Mouse (Mus musculus) left cerebral cortex, postnatal 4 days (tissue): ENCODE results near the gene Npw. TPM values are rescaled to one million over a fixed set of nuclear protein-coding genes. Genes with fewer than 3 reads are reported as not detected.

ENCODE experiments used
- DNase-seq: peaks from one replicate; pipeline ENCODE4 v3.0.0-alpha.2; 2022
- intact Hi-C: fragments of 180-260 bp; cut with DNase I; formaldehyde crosslinking; loops from one replicate; pipeline ENCODE4 v1.15.1; 2025
- total RNA-seq, 2 experiments: library from RNA; stranded (reverse); gene quantifications; 2 replicates each; pipeline ENCODE4 v1.2.3; 2021

Gene Npw
- total RNA-seq, 2 experiments from 2014 or later = 0.66 TPM; not detected in 1

DNA sequence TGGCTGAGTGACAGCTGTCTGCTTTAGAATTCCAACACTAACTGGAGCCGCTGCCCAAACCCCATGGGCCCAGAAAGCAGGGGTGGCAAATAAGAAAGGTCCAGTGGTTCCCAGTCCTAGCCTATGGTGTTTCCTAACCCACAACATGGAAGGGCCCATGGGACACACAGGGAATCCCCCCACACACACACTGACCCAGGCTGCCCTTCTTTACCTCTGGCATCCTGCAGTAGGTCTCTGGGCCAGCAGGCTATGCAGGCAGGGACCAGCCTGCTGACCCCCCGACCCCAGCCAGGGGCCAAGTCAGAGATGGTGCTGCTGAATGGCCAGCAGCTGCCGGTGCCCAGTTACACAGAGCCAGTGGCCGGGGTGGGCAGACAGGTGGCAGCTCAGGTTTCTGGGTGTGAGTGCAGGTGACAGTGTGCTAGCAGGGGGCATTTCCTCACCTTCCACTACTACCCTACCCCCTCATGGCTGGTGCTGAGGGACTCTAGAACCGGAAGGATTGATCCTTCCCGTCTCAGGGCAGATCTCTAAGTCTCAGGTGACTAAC is 15.4 kb downstream of the Npw start:
- DNase-seq = no peak

DNA sequence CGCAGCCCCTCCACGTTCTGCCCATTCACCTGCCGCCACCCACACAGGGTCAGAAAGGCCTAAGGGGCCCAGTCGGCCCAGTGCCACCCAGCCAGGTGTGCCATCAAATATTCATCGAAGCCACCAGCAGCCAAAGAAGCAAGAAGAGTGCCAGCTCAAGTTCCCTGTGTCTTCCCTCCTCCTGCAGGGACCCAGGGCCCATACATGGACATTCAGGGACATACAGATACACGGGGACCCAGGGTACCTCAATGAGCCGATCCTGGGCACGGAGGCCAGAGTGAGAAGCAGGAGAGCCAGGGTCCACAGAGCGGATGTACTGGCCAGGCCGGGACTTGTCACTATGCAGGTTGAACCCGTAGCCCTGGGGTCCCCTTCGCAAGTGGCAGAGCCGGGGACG is 16.3 kb downstream of the Npw start:
- DNase-seq = no peak
- intact Hi-C loops = no loop called here

More for the DNA sequence above, 15.4 kb downstream of the Npw start:
- intact Hi-C loops = no loop called here

DNA sequence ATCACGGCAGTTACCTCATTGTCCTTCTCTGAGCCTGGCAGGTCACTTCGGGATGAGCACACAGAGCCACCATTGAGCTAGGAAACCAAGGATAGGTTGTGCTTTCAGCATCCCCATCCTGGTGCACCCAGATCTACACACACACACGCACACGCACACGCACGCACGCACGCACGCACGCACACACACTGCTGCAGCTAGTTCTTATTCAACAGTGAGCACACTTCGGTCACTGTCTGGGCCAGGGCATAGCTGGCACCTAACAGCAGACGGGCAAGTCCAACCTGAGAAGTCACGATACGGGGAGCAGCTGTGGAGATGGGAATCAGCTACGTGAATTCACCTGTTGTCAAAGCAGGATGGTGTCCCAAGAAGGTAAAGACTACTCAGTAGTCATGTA is 17.7 kb downstream of the Npw start:
- DNase-seq = no peak
- intact Hi-C loops = no loop called here

GRCm38 (mm10) chr17:24640119-24640518 is 18.1 kb downstream of the Npw start:
- no peak for DNase-seq
- intact Hi-C loops = no loop called here

DNA sequence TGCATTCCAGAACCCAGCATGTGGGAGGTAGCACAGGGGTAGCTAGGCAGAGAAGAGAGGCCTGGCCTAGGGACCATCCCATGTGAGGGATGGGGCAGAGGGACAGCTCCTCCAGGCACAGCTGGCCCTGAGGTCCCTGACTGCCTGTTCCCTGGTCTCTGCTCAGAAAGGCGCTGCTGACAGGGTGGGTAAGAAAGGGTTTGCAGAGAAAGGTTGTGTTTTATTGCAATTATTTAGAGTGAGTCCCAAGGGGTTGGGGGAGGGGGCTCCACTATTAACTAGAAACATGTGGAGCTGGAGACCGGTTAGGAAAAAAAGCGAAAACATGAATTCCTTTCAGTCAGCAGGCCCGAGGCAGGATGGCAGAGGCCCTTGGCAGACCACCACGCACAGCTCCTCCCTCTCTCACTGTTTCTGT is 18.7 kb downstream of the Npw start:
- intact Hi-C loops = no loop called here
- DNase-seq = no peak

DNA sequence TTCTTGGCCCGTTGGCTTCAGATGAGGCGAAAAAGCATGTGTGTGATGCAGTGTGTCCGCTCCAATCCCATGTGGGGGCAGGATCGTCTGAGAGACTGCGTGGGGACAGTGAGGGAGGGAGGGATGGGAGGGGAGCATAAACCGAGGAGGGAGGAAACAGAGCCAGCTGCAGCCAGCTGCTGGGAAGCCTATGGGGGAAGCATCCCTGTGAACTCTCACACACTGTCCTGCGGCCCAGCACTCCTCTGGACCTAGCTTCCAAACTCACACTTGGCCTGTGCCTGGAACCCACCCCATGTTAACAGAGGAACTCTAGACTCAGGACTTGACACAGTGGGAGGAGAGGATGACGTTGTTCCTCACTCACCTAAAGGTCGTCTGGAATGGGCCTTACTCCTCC is 19.4 kb downstream of the Npw start:
- intact Hi-C loops = no loop called here
- no peak for DNase-seq

GRCm38 (mm10) chr17:24638214-24638613 is 20.0 kb downstream of the Npw start:
- intact Hi-C loops = no loop called here
- DNase-seq = no peak

DNA sequence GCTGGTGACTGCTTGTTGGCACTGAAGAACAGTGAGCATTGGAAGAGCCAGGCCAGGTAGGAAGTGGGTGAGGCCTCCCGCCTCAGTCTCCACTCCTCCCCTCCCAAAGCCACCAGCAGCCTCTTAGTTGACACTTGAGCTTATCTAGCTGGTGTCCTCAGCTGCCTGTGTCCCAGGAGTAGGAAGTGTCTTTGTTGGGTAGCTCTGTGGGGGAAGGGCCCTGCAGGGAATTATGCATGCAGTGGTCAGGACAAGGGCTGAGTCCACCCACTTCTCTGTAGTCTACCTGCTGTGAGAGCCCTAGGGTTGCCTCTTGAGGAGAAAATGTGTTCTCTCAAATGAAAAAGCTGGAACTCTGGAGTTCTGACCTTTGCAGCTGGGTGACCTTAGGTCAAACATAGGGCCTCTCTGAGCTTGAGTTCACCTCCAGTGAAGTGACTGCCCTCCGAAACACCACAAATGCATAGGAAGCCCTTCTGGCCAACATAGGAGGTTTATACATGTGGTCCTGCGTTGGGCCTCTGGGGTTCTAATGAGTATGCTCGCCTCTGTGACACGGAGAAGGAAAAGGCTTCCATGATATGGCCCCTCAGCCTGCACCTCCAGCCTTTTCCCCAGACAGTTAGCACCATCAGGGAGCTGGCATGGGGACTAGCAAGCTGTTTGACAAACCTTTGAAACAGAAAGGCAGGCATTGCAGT is 21.3 kb downstream of the Npw start:
- intact Hi-C loops = no loop called here
- DNase-seq = no peak

DNA sequence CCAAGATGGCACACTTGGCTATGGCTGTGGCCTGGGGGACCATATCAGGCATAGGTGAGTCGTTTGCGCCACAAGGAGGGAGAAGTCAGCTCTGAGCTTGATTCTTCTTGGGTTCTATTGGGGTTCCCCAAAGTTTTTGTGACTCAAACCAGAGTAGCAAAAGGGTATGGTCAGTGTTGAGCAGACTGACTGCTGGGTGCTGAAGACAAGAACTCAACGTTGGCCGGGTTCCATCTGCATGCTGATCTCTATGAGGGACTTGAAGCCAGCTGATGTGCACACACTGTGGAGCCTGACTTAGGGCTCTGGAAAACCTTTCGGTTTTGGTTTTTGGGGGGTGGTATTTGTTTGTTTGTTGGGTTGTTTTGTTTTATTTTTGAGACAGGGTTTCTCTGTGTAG is 22.6 kb downstream of the Npw start:
- intact Hi-C loops = no loop called here
- no peak for DNase-seq

GRCm38 (mm10) chr17:24635024-24635423 is 23.2 kb downstream of the Npw start:
- DNase-seq = no peak

DNA sequence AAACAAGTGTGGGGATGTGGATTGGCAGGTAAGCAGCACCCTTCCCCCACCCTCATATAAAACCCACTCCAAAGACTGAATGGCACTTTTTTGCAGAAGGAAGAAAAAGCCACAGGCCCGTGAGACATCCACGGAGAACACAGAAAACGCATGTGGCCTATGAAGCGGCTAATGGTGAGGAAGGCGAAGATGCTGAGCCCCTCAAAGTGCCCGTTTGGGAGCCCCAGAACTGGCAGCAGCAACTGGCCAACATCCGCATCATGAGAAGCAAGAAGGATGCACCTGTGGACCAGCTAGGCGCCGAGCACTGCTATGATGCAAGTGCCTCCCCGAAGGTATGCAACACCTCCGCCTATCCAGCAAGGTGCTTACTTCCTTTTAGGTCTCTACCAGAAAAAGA is 24.4 kb downstream of the Npw start:
- intact Hi-C loops = no loop called here
- no peak for DNase-seq

More at GRCm38 (mm10) chr17:24635024-24635423, 23.2 kb downstream of the Npw start:
- intact Hi-C loops = no loop called here

- no peak for DNase-seq
- intact Hi-C loops = no loop called here
These were observed 25.3 kb downstream of the Npw start for GRCm38 (mm10) chr17:24632813-24633449.

- peak; percentile 84 for DNase-seq
- intact Hi-C loops = no loop called here
These were observed 26.0 kb downstream of the Npw start, which contains the start of the genes Tsc2 and Nthl1 for GRCm38 (mm10) chr17:24632167-24632812. TSS of gene Tsc2 (minus strand) at chr17:24632630. TSS of gene Nthl1 (plus strand) at chr17:24632680.

GRCm38 (mm10) chr17:24630072-24630471 is 28.2 kb downstream of the Npw start:
- intact Hi-C loops = no loop called here

DNA sequence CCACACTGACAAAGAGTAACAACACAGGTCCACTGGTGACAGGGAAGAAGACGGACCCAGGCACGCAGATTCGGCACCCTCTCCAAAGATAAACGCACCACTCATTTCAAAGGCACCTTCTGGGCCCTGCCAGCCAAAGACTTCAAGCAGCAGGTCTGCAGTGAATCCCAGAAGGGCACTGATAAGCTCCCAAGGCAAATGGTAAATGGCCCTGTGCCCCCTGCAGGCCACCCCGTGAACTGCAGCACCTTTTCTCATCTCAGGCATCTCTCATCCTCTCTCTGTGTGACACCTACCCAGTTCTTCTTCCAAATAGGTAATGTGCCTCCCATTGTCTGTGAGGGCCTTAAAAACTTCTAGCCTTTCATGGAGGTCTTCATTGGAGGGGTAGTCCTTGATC is 29.6 kb downstream of the Npw start:
- intact Hi-C loops = no loop called here

More at GRCm38 (mm10) chr17:24630072-24630471, 28.2 kb downstream of the Npw start:
- no peak for DNase-seq

GRCm38 (mm10) chr17:24625472-24625871 is 32.8 kb downstream of the Npw start:
- DNase-seq = no peak
- intact Hi-C loops = no loop called here

More for the DNA sequence above, 29.6 kb downstream of the Npw start:
- DNase-seq = peak; percentile 63

- DNase-seq = no peak
- intact Hi-C loops = no loop called here
These were observed 40.6 kb downstream of the Npw start for GRCm38 (mm10) chr17:24617561-24618194.

DNA sequence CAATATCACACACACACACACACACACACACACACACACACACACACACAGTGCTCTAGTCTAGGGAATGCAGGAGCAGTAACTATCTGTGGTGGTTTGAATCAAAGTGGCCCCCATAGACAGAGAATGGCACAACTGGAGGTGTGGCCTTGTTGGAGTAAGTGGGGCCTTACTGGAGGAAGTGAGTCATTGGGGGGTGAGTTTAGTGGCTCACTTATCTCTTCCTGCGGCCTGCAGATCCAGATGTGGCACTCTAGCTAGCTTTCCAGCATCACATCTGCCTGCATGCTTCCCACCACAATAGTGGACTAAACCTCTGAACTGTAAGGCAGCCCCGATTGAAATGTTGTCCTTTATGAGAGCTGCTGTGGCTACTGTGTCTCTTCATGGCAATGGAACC is 47.5 kb downstream of the Npw start:
- DNase-seq = no peak
- intact Hi-C loops = no loop called here

DNA sequence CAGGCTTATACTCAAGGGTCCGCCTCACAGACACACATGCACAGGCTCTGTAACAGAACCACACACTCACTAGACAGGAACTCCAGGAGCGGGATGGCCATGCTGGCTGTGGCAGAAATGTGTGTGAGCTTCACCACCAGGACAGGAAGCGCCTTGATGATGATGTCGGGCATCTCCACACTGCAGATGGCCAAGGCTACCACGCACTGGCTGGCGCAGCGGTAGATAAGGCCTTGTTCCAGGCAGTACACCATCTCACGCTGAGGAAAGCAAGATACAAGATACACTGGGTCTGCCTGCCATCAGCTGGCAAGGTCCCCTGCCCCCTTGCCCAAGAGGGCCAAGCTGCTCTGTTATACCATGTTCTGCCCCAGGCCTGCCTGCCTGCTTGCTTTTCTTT is 49.4 kb downstream of the Npw start:
- intact Hi-C loops = no loop called here
- no peak for DNase-seq

- DNase-seq = no peak
- intact Hi-C loops = no loop called here
These were observed 49.9 kb downstream of the Npw start for GRCm38 (mm10) chr17:24608370-24608769.
